In genomic region chr11:97810356-97810755, GRCm38 (mm10) we compare ENCODE assay signal across 9 mouse cellular contexts. TPM values are rescaled to one million over a fixed set of nuclear protein-coding genes. Genes with fewer than 3 reads are reported as not detected.
DNase-seq lines count a peak whose midpoint lies in the region; ATAC-seq lines count a peak whose summit lies in the region.
"Had no signal": no experiment of that assay in that cellular context is flagged by ENCODE, and none has a peak within 500 bp of the region (broad histone marks: within the 10 kb centered on the region; RNA-seq: fewer than 3 reads in every experiment).

No protein-coding gene starts in this region.

- peaks cover 94% of the 10 kb centered on the region for H3K4me1 ChIP-seq in heart, embryonic 13.5 days
- peaks cover 100% of the 10 kb centered on the region for H3K4me1 ChIP-seq in lung, embryonic 15.5 days

- 61% methylated on average over 7 of the region's 7 CpGs for WGBS in heart, embryonic 13.5 days
- 52% methylated on average over 7 of the region's 7 CpGs for WGBS in lung, embryonic 15.5 days

- DNase-seq in heart, postnatal 25 days (ENCODE audit: low spot score), result no peak
- DNase-seq in urinary bladder, postnatal 14 days (ENCODE audit: low spot score), result peak; percentile 79
- DNase-seq in urinary bladder, postnatal 10 days (ENCODE audit: low spot score), result no peak
- no peak for DNase-seq in embryo, embryonic 10.5 days (ENCODE audit: low spot score)
- DNase-seq in layer of hippocampus, adult 8-10 months (ENCODE audit: low spot score in 2 of 2), result no peak
- DNase-seq in right cerebral cortex, postnatal 36 days (ENCODE audit: low spot score in 2 of 2), result no peak
- DNase-seq: liver, embryonic 13.5 days had no signal

- H3K4me2 ChIP-seq in heart, embryonic 13.5 days, result no peak overlapping the region
- peak overlapping the region; percentile 10; the same call in 1 of the 2 replicates for H3K4me2 ChIP-seq in lung, embryonic 15.5 days
- H3K4me2 ChIP-seq: liver, embryonic 13.5 days had no signal

- intact Hi-C loops in heart, postnatal 25 days (cut with DNase I), result no loop called here

- H3K36me3 ChIP-seq in heart, embryonic 13.5 days, result peaks cover 61% of the 10 kb centered on the region
- H3K36me3 ChIP-seq in lung, embryonic 15.5 days, result peaks cover 34% of the 10 kb centered on the region

- H3K27me3 ChIP-seq in heart, embryonic 13.5 days (replicated peaks), result no peaks in the 10 kb centered on the region
- no peaks in the 10 kb centered on the region for H3K27me3 ChIP-seq in lung, embryonic 15.5 days
- H3K27me3 ChIP-seq: liver, embryonic 13.5 days had no signal

- H3K4me3 ChIP-seq in heart, embryonic 13.5 days, result no peak overlapping the region
- no peak overlapping the region for H3K4me3 ChIP-seq in lung, embryonic 15.5 days
- H3K4me3 ChIP-seq: liver, embryonic 13.5 days had no signal

- H3K9ac ChIP-seq in heart, embryonic 13.5 days, result 0 out of 2 replicates have a peak overlapping the region, but pooled peaks have one; percentile 24
- no peak overlapping the region for H3K9ac ChIP-seq in lung, embryonic 15.5 days
- H3K9ac ChIP-seq: liver, embryonic 13.5 days had no signal

- H3K27ac ChIP-seq in heart, embryonic 13.5 days (replicated peaks), result no peak overlapping the region
- H3K27ac ChIP-seq in lung, embryonic 15.5 days, result peak overlapping the region; percentile 89
- H3K27ac ChIP-seq: liver, embryonic 13.5 days had no signal

- ATAC-seq in heart, embryonic 13.5 days (ENCODE audit: extremely low read depth, insufficient number of reproducible peaks, low FRiP score, low TSS enrichment), result no peak
- ATAC-seq in lung, embryonic 15.5 days (ENCODE audit: borderline replicate concordance, extremely low read depth, low FRiP score, low TSS enrichment), result no peak

- H3K9me3 ChIP-seq in heart, embryonic 13.5 days, result no peaks in the 10 kb centered on the region
- no peaks in the 10 kb centered on the region for H3K9me3 ChIP-seq in lung, embryonic 15.5 days
- H3K9me3 ChIP-seq: liver, embryonic 13.5 days had no signal

RNA-seq across cellular contexts. Expression of gene Lasp1, which starts 11.6 kb away (rescaled TPM):
- 45.1 and 46.0 TPM in 2 replicates for polyA plus RNA-seq in heart, embryonic 13.5 days (2015; fragmentation: Nextera tagmentation; extraction: Ambion mirVana)
- total RNA-seq in heart, postnatal 25 days (2021), result 10 to 100 TPM; 41.3 to 46.2 TPM
- polyA plus RNA-seq in lung, embryonic 15.5 days (2015; fragmentation: Nextera tagmentation; extraction: Ambion mirVana), result 153 and 160 TPM in 2 replicates
- 100 to 1,000 TPM; 102 to 109 (median 104) TPM for total RNA-seq in layer of hippocampus, adult 8-10 months (2022)

RNA-seq across cellular contexts. Expression of gene Rpl23, which starts 28.1 kb away (rescaled TPM):
- 376 and 393 TPM in 2 replicates for polyA plus RNA-seq in heart, embryonic 13.5 days (2015; fragmentation: Nextera tagmentation; extraction: Ambion mirVana)
- total RNA-seq in heart, postnatal 25 days (2021), result 100 to 1,000 TPM; 454 to 515 TPM
- polyA plus RNA-seq in lung, embryonic 15.5 days (2015; fragmentation: Nextera tagmentation; extraction: Ambion mirVana), result 457 and 490 TPM in 2 replicates
- total RNA-seq in layer of hippocampus, adult 8-10 months (2022), result 100 to 1,000 TPM; 304 to 481 (median 389) TPM

RNA-seq across cellular contexts. Expression of gene B230217C12Rik, which starts 30.2 kb away (rescaled TPM):
- polyA plus RNA-seq in heart, embryonic 13.5 days (2015; fragmentation: Nextera tagmentation; extraction: Ambion mirVana), result 5.1 and 5.5 TPM in 2 replicates
- under 1 TPM; 0.83 to 0.87 TPM for total RNA-seq in heart, postnatal 25 days (2021)
- 4.2 and 4.4 TPM in 2 replicates for polyA plus RNA-seq in lung, embryonic 15.5 days (2015; fragmentation: Nextera tagmentation; extraction: Ambion mirVana)
- 10 to 100 TPM; 58.6 to 70.2 (median 68.1) TPM for total RNA-seq in layer of hippocampus, adult 8-10 months (2022)

RNA-seq across cellular contexts. Expression of gene 1700001P01Rik, which starts 34.6 kb away (rescaled TPM):
- not detected in 2 replicates for polyA plus RNA-seq in heart, embryonic 13.5 days (2015; fragmentation: Nextera tagmentation; extraction: Ambion mirVana)
- not detected for total RNA-seq in heart, postnatal 25 days (2021)
- 0.85 TPM in 1 of 2 replicates, not detected in the other for polyA plus RNA-seq in lung, embryonic 15.5 days (2015; fragmentation: Nextera tagmentation; extraction: Ambion mirVana)
- total RNA-seq in layer of hippocampus, adult 8-10 months (2022), result 1 to 10 TPM in 1 of 4 experiments, under 1 TPM in 2, not detected in 1; 0.93 to 1.4 (median 0.98) TPM

RNA-seq across cellular contexts. Expression of gene Cwc25, which starts 44.0 kb away (rescaled TPM):
- polyA plus RNA-seq in heart, embryonic 13.5 days (2015; fragmentation: Nextera tagmentation; extraction: Ambion mirVana), result 10.2 and 10.5 TPM in 2 replicates
- 1 to 10 TPM; 7.0 to 7.2 TPM for total RNA-seq in heart, postnatal 25 days (2021)
- 15.6 and 18.5 TPM in 2 replicates for polyA plus RNA-seq in lung, embryonic 15.5 days (2015; fragmentation: Nextera tagmentation; extraction: Ambion mirVana)
- total RNA-seq in layer of hippocampus, adult 8-10 months (2022), result 10 to 100 TPM; 18.6 to 22.2 (median 20.6) TPM

Comparison
In these comparisons a context has a peak if more than half of its experiments do, and no peak if none do; other contexts are left out.
1. RNA of gene B230217C12Rik, which starts 30.2 kb away (total RNA-seq): 58.6 to 70.2 TPM in layer of hippocampus, adult 8-10 months; 0.83 to 0.87 TPM in heart, postnatal 25 days; every median in the first group is over 10 times any median in the second.